Comparison of ENCODE assay signal across 7 mouse cellular contexts in the genomic region with DNA sequence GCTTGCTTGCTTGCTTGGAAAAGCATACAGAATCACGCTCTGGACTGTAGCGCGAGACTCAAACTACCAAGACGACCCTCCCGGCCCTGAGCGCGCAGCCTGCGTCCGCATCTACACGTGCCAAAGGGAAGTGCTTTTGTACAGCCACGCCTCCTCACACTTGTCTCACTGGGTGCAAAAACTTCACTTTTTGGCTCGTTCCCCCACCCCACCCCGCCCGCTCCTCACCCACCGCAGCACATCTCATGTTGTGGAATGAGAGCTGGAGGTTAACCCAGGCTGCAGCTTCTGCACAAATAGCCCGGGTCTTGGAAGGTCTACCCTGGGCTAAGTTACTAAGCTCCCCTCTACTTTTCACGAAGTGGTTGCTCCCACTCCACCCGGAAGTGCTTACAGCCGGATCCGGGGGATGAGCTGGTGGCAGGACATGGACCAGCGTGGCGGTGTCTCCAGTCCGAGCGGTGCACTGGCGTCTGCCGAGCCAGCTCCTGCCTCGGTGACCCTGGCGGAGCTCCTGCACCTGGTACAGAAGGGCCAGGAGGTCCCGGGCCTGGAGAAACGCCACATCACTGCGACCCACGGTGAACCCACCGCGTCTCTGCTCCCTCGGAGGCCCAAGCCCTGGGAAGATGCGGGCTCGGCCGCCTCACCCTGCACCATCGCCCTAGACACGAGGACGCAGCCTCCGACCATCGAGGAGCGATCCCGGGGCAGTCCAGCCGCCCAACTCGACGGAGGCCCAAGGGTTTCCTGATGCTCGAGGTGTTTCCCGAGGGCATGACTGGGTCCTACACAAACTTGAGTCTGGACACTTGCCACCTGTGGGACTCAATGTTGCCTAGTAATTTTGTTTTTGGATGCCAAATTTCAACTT. TPM values are rescaled to one million over a fixed set of nuclear protein-coding genes. Genes with fewer than 3 reads are reported as not detected.
DNase-seq lines count a peak whose midpoint lies in the region; ATAC-seq lines count a peak whose summit lies in the region.

Gene 2310039H08Rik (plus strand): TSS at position 232 of the 874 bp plus-strand sequence.

- DNase-seq in adrenal gland, adult 18-20 months (ENCODE audit: low spot score in 2 of 2): peak; percentile 73 to 79
- peak; percentile 79 for DNase-seq in embryo, embryonic 11.5 days (ENCODE audit: low read depth, low spot score)
- peak; percentile 72 to 84 for DNase-seq in gastrocnemius, postnatal 4 days (ENCODE audit: low spot score in 2 of 2)
- DNase-seq in left cerebral cortex, postnatal 36 days (ENCODE audit: low spot score in 2 of 2): peak; percentile 86 to 88
- DNase-seq in midbrain, embryonic 11.5 days (ENCODE audit: low spot score, missing footprints): peak; percentile 98
- DNase-seq in skeletal muscle tissue, adult 2 months (ENCODE audit: low read depth, low spot score): peak; percentile 73

- intact Hi-C loops in left cerebral cortex, postnatal 36 days (cut with DNase I): loop anchor here (2.0 kb wide), 1 partner anchor 20 kb away; the partner anchor contains the start of gene Cnpy3

- H3K4me2 ChIP-seq in intestine, embryonic 16.5 days (ENCODE audit: low read depth, low read length): peak within 1 kb of the TSS; percentile 75
- H3K4me2 ChIP-seq in midbrain, embryonic 11.5 days: peak within 1 kb of the TSS; percentile 76

- H3K27me3 ChIP-seq in intestine, embryonic 16.5 days (replicated peaks; ENCODE audit: control insufficient read depth, insufficient read depth, low read length): no peaks in the 10 kb centered on the region
- H3K27me3 ChIP-seq in midbrain, embryonic 11.5 days (ENCODE audit: control insufficient read depth, insufficient read depth, low read length): no peaks in the 10 kb centered on the region

- peak; percentile 92 for ATAC-seq in intestine, embryonic 16.5 days
- peak; percentile 91 for ATAC-seq in midbrain, embryonic 11.5 days (ENCODE audit: low FRiP score)

- peak within 1 kb of the TSS; percentile 91 for H3K9ac ChIP-seq in intestine, embryonic 16.5 days (ENCODE audit: low read depth, low read length)
- peak within 1 kb of the TSS; percentile 81 for H3K9ac ChIP-seq in midbrain, embryonic 11.5 days (ENCODE audit: low read length)

- WGBS in intestine, embryonic 16.5 days: 0% methylated on average over 50 of the region's 50 CpGs
- under 1% methylated on average over 50 of the region's 50 CpGs for WGBS in midbrain, embryonic 11.5 days

- peak within 1 kb of the TSS; percentile 88 for H3K4me3 ChIP-seq in intestine, embryonic 16.5 days (ENCODE audit: low read length)
- peak within 1 kb of the TSS; percentile 84 for H3K4me3 ChIP-seq in midbrain, embryonic 11.5 days (ENCODE audit: low read depth, low read length)

- H3K27ac ChIP-seq in intestine, embryonic 16.5 days (ENCODE audit: low read length): peak within 1 kb of the TSS; percentile 90
- H3K27ac ChIP-seq in midbrain, embryonic 11.5 days (ENCODE audit: low read depth, low read length): 0 out of 2 replicates have a peak within 1 kb of the TSS, but pooled peaks have one; percentile 55

- H3K4me1 ChIP-seq in intestine, embryonic 16.5 days (ENCODE audit: control insufficient read depth, insufficient read depth, low read length): peaks cover 12% of the 10 kb centered on the region
- peaks cover 12% of the 10 kb centered on the region for H3K4me1 ChIP-seq in midbrain, embryonic 11.5 days (ENCODE audit: control insufficient read depth, insufficient read depth, low read length)

- H3K9me3 ChIP-seq in intestine, embryonic 16.5 days (ENCODE audit: control insufficient read depth, low read length): no peaks in the 10 kb centered on the region
- H3K9me3 ChIP-seq in midbrain, embryonic 11.5 days (ENCODE audit: control insufficient read depth, low read length): no peaks in the 10 kb centered on the region

- peaks cover 17% of the 10 kb centered on the region; the same call in 1 of the 2 replicates for H3K36me3 ChIP-seq in intestine, embryonic 16.5 days (ENCODE audit: control insufficient read depth, insufficient read depth, low read length)
- peaks cover 18% of the 10 kb centered on the region for H3K36me3 ChIP-seq in midbrain, embryonic 11.5 days (ENCODE audit: control insufficient read depth, insufficient read depth, low read length)

RNA-seq across cellular contexts. Expression of gene 2310039H08Rik, which starts in this region (rescaled TPM):
- 10 to 100 TPM; 39.6 to 63.0 TPM for total RNA-seq in adrenal gland, adult 18-20 months (2021)
- 10 to 100 TPM; 34.7 to 43.2 TPM for total RNA-seq in gastrocnemius, postnatal 4 days (2021)
- 102 and 104 TPM in 2 replicates for polyA plus RNA-seq in intestine, embryonic 16.5 days (2015; fragmentation: Nextera tagmentation; extraction: Ambion mirVana)
- 1 to 10 TPM; 6.9 to 7.8 TPM for total RNA-seq in left cerebral cortex, postnatal 36 days (2021)
- 55.0 and 57.9 TPM in 2 replicates for polyA plus RNA-seq in midbrain, embryonic 11.5 days (2014; fragmentation: Nextera tagmentation; extraction: Ambion mirVana)

Comparison
In these comparisons a context has a peak if more than half of its experiments do, and no peak if none do; other contexts are left out.
1. Peak in every context shown above with its lines: DNase-seq, ATAC-seq, H3K4me3 ChIP-seq and H3K27ac ChIP-seq.
2. RNA of gene 2310039H08Rik (total RNA-seq): 39.6 to 63.0 TPM in adrenal gland, adult 18-20 months and 34.7 to 43.2 TPM in gastrocnemius, postnatal 4 days; 6.9 to 7.8 TPM in left cerebral cortex, postnatal 36 days; every median in the first group is over 4 times any median in the second.